Mouse (Mus musculus) liver, adult 2 months (tissue): ENCODE measurements around the gene Csnk1e. TPM values are rescaled to one million over a fixed set of nuclear protein-coding genes. Genes with fewer than 3 reads are reported as not detected.

ENCODE experiments used
- DNase-seq: peaks from one replicate; pipeline ENCODE4 v3.0.0-alpha.2; 2011; ENCODE audit warnings: low read depth, low spot score; ENCODE audit errors: extremely low read depth
- H3K27ac ChIP-seq: fragments of 200-500 bp; replicated peaks from 2 replicates; pipeline ENCODE4 v1.5.1; 2012; ENCODE audit warnings: low read depth, mild to moderate bottlenecking, control low read depth, inconsistent platforms, low read length; ENCODE audit not compliant: insufficient read depth
- H3K27me3 ChIP-seq: fragments of 200-500 bp; 2 replicates; pipeline ENCODE4 v1.6.1; 2012; ENCODE audit warnings: mild to moderate bottlenecking, moderate library complexity, low read length, inconsistent platforms; ENCODE audit not compliant: control insufficient read depth, insufficient read depth
- H3K36me3 ChIP-seq: fragments of 200-500 bp; 2 replicates; pipeline ENCODE4 v1.6.1; 2012; ENCODE audit warnings: low read length, inconsistent platforms; ENCODE audit not compliant: control insufficient read depth, insufficient read depth
- H3K4me1 ChIP-seq: fragments of 200-500 bp; 2 replicates; pipeline ENCODE4 v1.6.1; 2011; ENCODE audit warnings: low read length; ENCODE audit not compliant: control insufficient read depth, insufficient read depth
- H3K4me3 ChIP-seq: fragments of 200-500 bp; 2 replicates; pipeline ENCODE4 v1.5.1; 2011; ENCODE audit warnings: low read depth, mild to moderate bottlenecking, control low read depth, low read length, moderate library complexity; ENCODE audit not compliant: insufficient read depth
- H3K79me2 ChIP-seq: fragments of 200-500 bp; 2 replicates; pipeline ENCODE4 v1.6.1; 2012; ENCODE audit warnings: inconsistent platforms, mild to moderate bottlenecking, low read length, moderate library complexity; ENCODE audit not compliant: control insufficient read depth, insufficient read depth
- H3K9ac ChIP-seq: fragments of 200-500 bp; 2 replicates; pipeline ENCODE4 v1.6.1; 2012; ENCODE audit warnings: low read depth, mild to moderate bottlenecking, control low read depth, inconsistent platforms, low read length
- CTCF ChIP-seq: fragments of 200-500 bp; IDR thresholded peaks from 2 replicates; pipeline ENCODE4 v1.5.1; 2011; ENCODE audit warnings: low read depth, low read length, control low read depth
- POLR2A ChIP-seq: fragments of 200-500 bp; IDR thresholded peaks from 2 replicates; pipeline ENCODE4 v1.6.1; 2011; ENCODE audit warnings: low read length, control low read depth; ENCODE audit not compliant: insufficient read depth; ENCODE audit errors: extremely low read depth
- WGBS: fragments of 180-500 bp; shearing (Covaris S2); methylation state at CpG from one replicate; pipeline ENCODE4 v1.1.7; 2018; 5-methylcytosine and 5-hydroxymethylcytosine counted together
- polyA plus RNA-seq: library from polyadenylated mRNA; depleted of rRNA; stranded (reverse); fragments of >200 nt; gene quantifications from 2 replicates; pipeline ENCODE4 v1.2.3, GENCODE M21; 2012; rRNA removed
- total RNA-seq: library from RNA; depleted of rRNA; stranded (reverse); fragments of >200 nt; gene quantifications from 2 replicates; pipeline ENCODE4 v1.2.3, GENCODE M21; 2014; rRNA removed

Gene Csnk1e
- total and polyA plus RNA-seq, 2 experiments, result 4.3 to 6.6 TPM

- Histone ChIP-seq H3K36me3 (peaks cover 2% of the 10 kb centered on the region; the same call in 1 of the 2 replicates), H3K27me3 (no peaks in the 10 kb centered on the region), H3K79me2 (no peaks in the 10 kb centered on the region), H3K4me1 (0 out of 2 replicates have a peak, but pooled peaks cover 2% of the 10 kb centered on the region), H3K27ac (peak overlapping the region; percentile 21; the same call in 1 of the 2 replicates), H3K9ac (no peak overlapping the region), H3K4me3 (no peak overlapping the region)
- 61% methylated on average over 8 of the region's 8 CpGs for whole genome bisulfite sequencing
- no peak for TF ChIP-seq CTCF
- no peak for TF ChIP-seq POLR2A
- DNase-seq, result no peak
Measured at GRCm38 (mm10) chr15:79368861-79369440, 86.4 kb downstream of the Csnk1e start.

GRCm38 (mm10) chr15:79368313-79368811 is 87.0 kb downstream of the Csnk1e start:
- no peak overlapping the region for H3K4me3 ChIP-seq
- no peak overlapping the region for H3K9ac ChIP-seq
- WGBS, result 56% methylated on average over 14 of the region's 14 CpGs
- no peaks in the 10 kb centered on the region for H3K79me2 ChIP-seq
- peak overlapping the region; percentile 35; the same call in 1 of the 2 replicates for H3K27ac ChIP-seq
- no peak for TF ChIP-seq POLR2A
- TF ChIP-seq CTCF, result no peak
- 0 out of 2 replicates have a peak, but pooled peaks cover 2% of the 10 kb centered on the region for H3K4me1 ChIP-seq
- peaks cover 2% of the 10 kb centered on the region; the same call in 1 of the 2 replicates for H3K36me3 ChIP-seq
- no peak for DNase-seq
- no peaks in the 10 kb centered on the region for H3K27me3 ChIP-seq

Other genes with a start within 250 kb of the Csnk1e start
- gene Pick1, start 226.4 kb downstream of the Csnk1e start, total RNA-seq, result 12.4 and 12.8 TPM in 2 replicates
- 15.4 and 18.5 TPM in 2 replicates for gene Pick1, start 226.4 kb downstream of the Csnk1e start, polyA plus RNA-seq
- gene Gm49486, start 226.2 kb downstream of the Csnk1e start, total RNA-seq, result not detected in 2 replicates
- not detected in 2 replicates for gene Gm49486, start 226.2 kb downstream of the Csnk1e start, polyA plus RNA-seq
- not detected in 2 replicates for gene Slc16a8, start 200.8 kb downstream of the Csnk1e start, total RNA-seq
- gene Slc16a8, start 200.8 kb downstream of the Csnk1e start, polyA plus RNA-seq, result not detected in 2 replicates
- 0.20 TPM in 1 of 2 replicates, not detected in the other for gene Baiap2l2, start 170.0 kb downstream of the Csnk1e start, total RNA-seq
- 0.31 and 0.51 TPM in 2 replicates for gene Baiap2l2, start 170.0 kb downstream of the Csnk1e start, polyA plus RNA-seq
- gene Pla2g6, start 127.2 kb downstream of the Csnk1e start, total RNA-seq, result 16.3 and 29.3 TPM in 2 replicates
- gene Pla2g6, start 127.2 kb downstream of the Csnk1e start, polyA plus RNA-seq, result 24.5 and 25.1 TPM in 2 replicates
- 8.5 and 10.8 TPM in 2 replicates for gene Maff, start 108.9 kb downstream of the Csnk1e start, total RNA-seq
- gene Maff, start 108.9 kb downstream of the Csnk1e start, polyA plus RNA-seq, result 0.75 and 0.89 TPM in 2 replicates
- 6.0 and 10.1 TPM in 2 replicates for gene Tmem184b, start 52.0 kb downstream of the Csnk1e start, total RNA-seq
- 46.8 and 48.7 TPM in 2 replicates for gene Tmem184b, start 52.0 kb downstream of the Csnk1e start, polyA plus RNA-seq
- gene Kcnj4, start 49.7 kb upstream of the Csnk1e start, total RNA-seq, result 0.07 TPM in 1 of 2 replicates, not detected in the other
- gene Kcnj4, start 49.7 kb upstream of the Csnk1e start, polyA plus RNA-seq, result not detected in 2 replicates
- 0.54 and 0.83 TPM in 2 replicates for gene Kdelr3, start 60.8 kb upstream of the Csnk1e start, total RNA-seq
- 0.50 and 0.67 TPM in 2 replicates for gene Kdelr3, start 60.8 kb upstream of the Csnk1e start, polyA plus RNA-seq
- gene Ddx17, start 91.2 kb upstream of the Csnk1e start, total RNA-seq, result 88.5 and 102 TPM in 2 replicates
- gene Ddx17, start 91.2 kb upstream of the Csnk1e start, polyA plus RNA-seq, result 75.3 and 105 TPM in 2 replicates
- gene Dmc1, start 149.5 kb upstream of the Csnk1e start, total RNA-seq, result 0.09 TPM in 1 of 2 replicates, not detected in the other
- not detected in 2 replicates for gene Dmc1, start 149.5 kb upstream of the Csnk1e start, polyA plus RNA-seq
- 0.83 and 1.1 TPM in 2 replicates for gene Fam227a, start 203.4 kb upstream of the Csnk1e start, total RNA-seq
- 0.14 and 0.20 TPM in 2 replicates for gene Fam227a, start 203.4 kb upstream of the Csnk1e start, polyA plus RNA-seq
- 6.6 and 6.8 TPM in 2 replicates for gene Cby1, start 203.6 kb upstream of the Csnk1e start, total RNA-seq
- gene Cby1, start 203.6 kb upstream of the Csnk1e start, polyA plus RNA-seq, result 3.3 and 4.4 TPM in 2 replicates
- 46.0 and 52.8 TPM in 2 replicates for gene Tomm22, start 215.3 kb upstream of the Csnk1e start, total RNA-seq
- 22.2 and 23.9 TPM in 2 replicates for gene Tomm22, start 215.3 kb upstream of the Csnk1e start, polyA plus RNA-seq
- 19.0 and 25.6 TPM in 2 replicates for gene Josd1, start 232.4 kb upstream of the Csnk1e start, total RNA-seq
- 21.9 and 22.6 TPM in 2 replicates for gene Josd1, start 232.4 kb upstream of the Csnk1e start, polyA plus RNA-seq
- 8.1 and 8.5 TPM in 2 replicates for gene Gtpbp1, start 235.3 kb upstream of the Csnk1e start, total RNA-seq
- 12.8 and 13.2 TPM in 2 replicates for gene Gtpbp1, start 235.3 kb upstream of the Csnk1e start, polyA plus RNA-seq